Mouse (Mus musculus) heart, embryonic 11.5 days (tissue): ENCODE measurements around the gene Coq4. TPM values are rescaled to one million over a fixed set of nuclear protein-coding genes. Genes with fewer than 3 reads are reported as not detected.
A peak's percentile ranks its signal among the peaks of the same experiment; 100 is the strongest.

ENCODE experiments used
- ATAC-seq: fragments of 200-750 bp; cut with Nextera tagmentation; replicated peaks from 2 replicates; pipeline ENCODE4 v1.8.0; 2017; ENCODE audit warnings: moderate library complexity; ENCODE audit not compliant: insufficient number of reproducible peaks, low FRiP score, low TSS enrichment
- H3K27ac ChIP-seq: fragments of 300-500 bp; sonication (generic); 2 replicates; pipeline ENCODE4 v1.5.1; 2014; ENCODE audit warnings: mild to moderate bottlenecking, low read depth, low read length
- H3K27me3 ChIP-seq: fragments of 300-500 bp; sonication (generic); 2 replicates; pipeline ENCODE4 v1.6.1; 2014; ENCODE audit warnings: mild to moderate bottlenecking, low read length, mixed read lengths; ENCODE audit not compliant: control insufficient read depth, insufficient read depth
- H3K36me3 ChIP-seq: fragments of 300-500 bp; sonication (generic); 2 replicates; pipeline ENCODE4 v1.6.1; 2014; ENCODE audit warnings: mild to moderate bottlenecking, low read length, moderate library complexity, mixed read lengths; ENCODE audit not compliant: control insufficient read depth, insufficient read depth
- H3K4me1 ChIP-seq: fragments of 300-500 bp; sonication (generic); 2 replicates; pipeline ENCODE4 v1.6.1; 2014; ENCODE audit warnings: low read length; ENCODE audit not compliant: control insufficient read depth, insufficient read depth
- H3K4me2 ChIP-seq: fragments of 300-500 bp; sonication (generic); 2 replicates; pipeline ENCODE4 v1.6.1; 2014; ENCODE audit warnings: mild to moderate bottlenecking, moderate library complexity
- H3K4me3 ChIP-seq: fragments of 300-500 bp; sonication (generic); 2 replicates; pipeline ENCODE4 v1.5.1; 2014; ENCODE audit warnings: low read depth, low read length
- H3K9ac ChIP-seq: fragments of 300-500 bp; sonication (generic); 2 replicates; pipeline ENCODE4 v1.6.1; 2014; ENCODE audit warnings: mild to moderate bottlenecking, low read depth, low read length, moderate library complexity
- H3K9me3 ChIP-seq: fragments of 300-500 bp; sonication (generic); replicated peaks from 2 replicates; pipeline ENCODE4 v1.6.1; 2016; ENCODE audit warnings: low read length; ENCODE audit not compliant: control insufficient read depth
- WGBS: fragments of 180-500 bp; shearing (Covaris S2); extraction: QIAGEN DNeasy Blood & Tissue Kit; methylation state at CpG from one replicate; pipeline ENCODE4 v1.1.7; 2014; ENCODE audit not compliant: insufficient replicate concordance; 5-methylcytosine and 5-hydroxymethylcytosine counted together
- polyA plus RNA-seq: library from polyadenylated mRNA; unstranded; fragments of >200 nt; fragmentation: Nextera tagmentation; extraction: Ambion mirVana; gene quantifications from 2 replicates; pipeline ENCODE4 v1.2.1, GENCODE M21; 2014

The Coq4 gene
- polyA plus RNA-seq, 1 experiment from 2014 or later: 30.2 TPM

GRCm38 (mm10) chr2:29831106-29831505 lies 43.8 kb downstream of the Coq4 start:
- H3K4me3 ChIP-seq: no peak overlapping the region
- H3K27ac ChIP-seq: no peak overlapping the region
- 85% methylated on average over 4 of the region's 4 CpGs for WGBS
- H3K4me2 ChIP-seq: no peak overlapping the region
- H3K27me3 ChIP-seq: no peaks in the 10 kb centered on the region
- no peaks in the 10 kb centered on the region for H3K9me3 ChIP-seq
- H3K9ac ChIP-seq: no peak overlapping the region
- H3K36me3 ChIP-seq: peaks cover 12% of the 10 kb centered on the region; the same call in 1 of the 2 replicates
- 0 out of 2 replicates have a peak, but pooled peaks cover 8% of the 10 kb centered on the region for H3K4me1 ChIP-seq
- ATAC-seq: no peak

- 93% methylated on average over 5 of the region's 5 CpGs for WGBS
- H3K36me3 ChIP-seq: peaks cover 15% of the 10 kb centered on the region
- no peaks in the 10 kb centered on the region for H3K4me1 ChIP-seq
- no peaks in the 10 kb centered on the region for H3K27me3 ChIP-seq
- H3K9me3 ChIP-seq: no peaks in the 10 kb centered on the region
- no peak overlapping the region for H3K9ac ChIP-seq
- no peak overlapping the region for H3K4me2 ChIP-seq
- ATAC-seq: no peak
- H3K27ac ChIP-seq: no peak overlapping the region
- no peak overlapping the region for H3K4me3 ChIP-seq
These were observed 46.5 kb downstream of the Coq4 start for GRCm38 (mm10) chr2:29833796-29834195.

DNA sequence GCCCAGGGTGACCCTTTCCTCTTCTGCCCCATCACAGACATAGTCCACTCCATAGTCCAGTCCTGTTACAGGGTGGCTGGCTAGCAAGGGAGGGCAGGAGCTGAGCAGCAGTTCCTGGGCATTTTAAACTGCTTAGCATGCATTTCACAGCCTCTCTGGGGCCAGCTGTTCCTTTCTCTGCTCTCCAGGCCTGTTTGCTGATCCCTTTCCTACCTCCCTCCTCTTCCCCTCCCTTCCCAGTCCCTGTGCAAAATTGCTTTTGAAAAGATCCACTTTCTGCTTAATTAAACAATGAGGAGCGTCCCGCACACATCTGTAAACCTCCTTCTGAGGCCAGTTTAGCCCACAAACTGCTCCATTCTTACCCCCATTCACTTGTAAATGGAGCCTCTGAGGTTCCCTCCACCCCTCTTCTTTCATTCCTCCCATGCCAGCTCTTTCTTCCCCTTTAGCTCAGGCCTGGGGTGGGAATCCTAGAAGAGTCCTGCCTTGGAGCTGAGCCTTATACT lies 48.2 kb downstream of the Coq4 start:
- H3K27me3 ChIP-seq: no peaks in the 10 kb centered on the region
- no peaks in the 10 kb centered on the region for H3K4me1 ChIP-seq
- H3K9ac ChIP-seq: no peak overlapping the region
- no peak for ATAC-seq
- no peak overlapping the region for H3K27ac ChIP-seq
- H3K36me3 ChIP-seq: peaks cover 18% of the 10 kb centered on the region
- WGBS: 71% methylated on average over 2 of the region's 2 CpGs
- no peak overlapping the region for H3K4me2 ChIP-seq
- no peaks in the 10 kb centered on the region for H3K9me3 ChIP-seq
- H3K4me3 ChIP-seq: no peak overlapping the region

DNA sequence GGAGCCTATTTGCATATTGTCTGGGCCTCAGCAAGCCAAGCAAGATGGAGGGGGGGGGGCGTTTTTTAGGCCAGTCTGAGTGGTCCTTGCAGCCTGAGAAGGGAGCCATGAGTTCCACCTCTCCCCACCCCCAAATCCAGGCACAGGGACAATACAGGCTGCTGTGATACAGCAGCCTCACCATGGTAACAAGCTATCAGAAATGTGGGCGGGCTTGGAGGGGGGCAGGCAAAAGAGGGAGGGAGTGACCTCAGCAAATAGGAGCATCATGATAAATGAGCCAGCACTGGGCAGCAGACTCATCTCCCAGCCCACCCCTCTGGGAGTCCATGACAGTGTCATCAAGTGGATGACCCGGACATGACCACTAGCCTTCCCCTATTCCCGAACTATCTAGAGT lies 52.2 kb downstream of the Coq4 start:
- no peak for ATAC-seq

DNA sequence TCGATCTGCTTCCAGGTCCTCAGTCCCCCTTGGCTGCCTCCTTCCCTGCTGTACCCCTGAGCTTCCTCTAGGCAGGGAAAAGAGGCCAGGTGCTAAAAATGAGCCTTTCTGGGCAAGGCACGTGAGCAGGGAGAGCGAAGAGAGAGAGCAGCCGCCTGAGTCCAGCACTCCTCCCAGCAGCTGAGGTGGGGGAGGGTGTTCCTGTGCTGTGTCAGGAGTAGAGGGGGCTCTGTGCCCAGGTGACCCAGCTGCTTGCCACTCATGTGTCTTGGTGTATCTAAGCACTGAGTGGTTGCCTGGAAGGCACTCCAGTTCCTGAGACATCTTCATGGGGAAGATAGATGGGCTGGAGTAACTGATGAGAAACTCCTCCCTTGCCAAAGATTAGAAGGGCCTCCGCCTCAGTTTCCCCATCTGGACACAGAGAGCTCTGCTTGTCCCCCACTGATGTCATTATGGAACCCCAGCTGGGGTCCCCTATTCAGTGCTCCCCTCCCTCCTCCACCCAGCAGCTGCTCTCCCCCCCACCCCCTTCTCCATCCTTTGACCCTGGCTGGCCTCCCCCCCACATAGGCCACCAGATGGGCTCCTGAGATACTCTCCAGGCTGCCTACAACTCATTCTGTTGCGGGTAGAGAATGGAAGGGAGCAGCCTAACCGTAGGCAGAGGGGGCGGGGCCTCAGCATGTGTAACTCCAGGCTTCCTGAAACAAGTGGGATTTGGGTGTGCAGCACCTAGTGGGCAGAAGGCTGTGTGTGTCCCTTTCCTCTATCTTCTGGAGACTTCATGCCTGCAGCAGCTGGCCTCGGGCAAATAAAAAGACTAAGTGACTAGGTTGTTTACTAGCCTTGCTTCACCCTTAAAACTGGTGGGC lies 56.2 kb downstream of the Coq4 start:
- Histone ChIP-seq H3K27me3 (peaks cover 55% of the 10 kb centered on the region), H3K4me3 (no peak overlapping the region), H3K4me1 (peaks cover 10% of the 10 kb centered on the region), H3K9ac (no peak overlapping the region), H3K4me2 (no peak overlapping the region), H3K9me3 (no peaks in the 10 kb centered on the region), H3K36me3 (peaks cover 15% of the 10 kb centered on the region), H3K27ac (no peak overlapping the region)
- 73% methylated on average over 9 of the region's 9 CpGs for WGBS
- no peak for ATAC-seq

More for the DNA sequence above, 52.2 kb downstream of the Coq4 start:
- no peak overlapping the region for H3K27ac ChIP-seq
- peaks cover 19% of the 10 kb centered on the region for H3K27me3 ChIP-seq
- H3K9ac ChIP-seq: no peak overlapping the region
- H3K36me3 ChIP-seq: peaks cover 23% of the 10 kb centered on the region
- H3K4me3 ChIP-seq: no peak overlapping the region
- H3K9me3 ChIP-seq: no peaks in the 10 kb centered on the region
- H3K4me1 ChIP-seq: no peaks in the 10 kb centered on the region
- no peak overlapping the region for H3K4me2 ChIP-seq
- WGBS: 37% methylated on average over 4 of the region's 4 CpGs

DNA sequence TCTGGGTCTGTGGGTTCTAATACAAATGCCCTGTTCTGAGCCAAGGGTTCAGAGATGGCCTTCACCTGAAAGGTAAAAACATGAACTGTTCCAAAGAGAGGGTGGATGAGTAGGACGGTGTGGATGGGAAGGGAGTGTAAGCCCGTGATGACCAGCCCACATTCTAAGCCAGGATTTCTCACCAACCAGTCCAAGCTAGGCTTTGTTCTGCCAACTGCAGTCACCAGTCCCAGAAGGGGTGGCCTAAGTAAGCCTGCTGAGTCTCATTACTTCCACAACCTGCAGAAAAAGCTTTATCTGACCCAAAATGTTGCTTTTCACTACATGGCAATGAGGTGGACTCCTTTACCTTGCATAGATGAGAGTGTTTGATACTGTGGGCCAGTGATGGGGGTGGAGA lies 56.8 kb downstream of the Coq4 start:
- H3K36me3 ChIP-seq: peaks cover 12% of the 10 kb centered on the region
- ATAC-seq: no peak
- H3K4me1 ChIP-seq: peaks cover 10% of the 10 kb centered on the region
- no peaks in the 10 kb centered on the region for H3K9me3 ChIP-seq
- no peak overlapping the region for H3K4me3 ChIP-seq
- no peak overlapping the region for H3K9ac ChIP-seq
- no peak overlapping the region for H3K4me2 ChIP-seq
- 85% methylated on average over 2 of the region's 2 CpGs for WGBS
- H3K27me3 ChIP-seq: peaks cover 55% of the 10 kb centered on the region
- no peak overlapping the region for H3K27ac ChIP-seq

GRCm38 (mm10) chr2:29844661-29845060 lies 57.4 kb downstream of the Coq4 start:
- H3K9me3 ChIP-seq: no peaks in the 10 kb centered on the region
- H3K27ac ChIP-seq: no peak overlapping the region
- peaks cover 55% of the 10 kb centered on the region for H3K27me3 ChIP-seq
- H3K4me1 ChIP-seq: peaks cover 10% of the 10 kb centered on the region
- WGBS: 20% methylated on average over 3 of the region's 3 CpGs
- H3K36me3 ChIP-seq: peaks cover 12% of the 10 kb centered on the region
- no peak overlapping the region for H3K4me2 ChIP-seq
- ATAC-seq: no peak
- H3K4me3 ChIP-seq: no peak overlapping the region
- no peak overlapping the region for H3K9ac ChIP-seq

DNA sequence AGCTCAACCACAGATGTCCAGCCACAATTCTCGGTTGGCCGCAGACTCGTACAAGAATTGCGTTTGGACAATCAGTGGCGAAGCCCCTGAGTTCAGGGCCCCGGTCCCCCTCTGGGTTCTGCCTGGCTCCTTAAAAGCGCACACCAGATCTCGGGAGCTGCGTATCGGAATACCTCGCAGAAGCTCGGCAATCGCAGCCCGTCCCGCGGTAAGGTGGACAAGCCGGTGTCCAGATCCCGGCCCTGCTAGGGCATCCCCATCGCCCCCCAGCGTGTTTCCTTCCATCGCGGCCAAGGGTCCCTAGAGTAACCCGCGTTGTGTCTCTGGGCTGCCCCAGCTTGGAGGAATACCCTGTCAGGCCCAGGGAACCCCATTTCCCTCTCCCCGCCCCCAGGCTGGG lies 58.3 kb downstream of the Coq4 start:
- Histone ChIP-seq H3K4me3 (peak overlapping the region; percentile 37), H3K27ac (no peak overlapping the region), H3K4me1 (peaks cover 10% of the 10 kb centered on the region), H3K27me3 (peaks cover 58% of the 10 kb centered on the region), H3K36me3 (peaks cover 12% of the 10 kb centered on the region), H3K9ac (peak overlapping the region; percentile 40; the same call in 1 of the 2 replicates), H3K9me3 (no peaks in the 10 kb centered on the region), H3K4me2 (peak overlapping the region; percentile 59)
- ATAC-seq: no peak
- 6% methylated on average over 25 of the region's 25 CpGs for WGBS
